Mouse (Mus musculus) spleen, adult 2 months (tissue): ENCODE measurements around the gene Agpat1. TPM values are rescaled to one million over a fixed set of nuclear protein-coding genes. Genes with fewer than 3 reads are reported as not detected.

Experiments
- DNase-seq, 2 experiments: peaks; one replicate each; pipeline versions ENCODE4 v3.0.0 to v3.0.0-alpha.2; 2012 to 2021; ENCODE audit warnings: low spot score in 2 of 2, low read depth in 1 of 2
- H3K27ac ChIP-seq: fragments of 200-500 bp; 2 replicates; pipeline ENCODE4 v1.5.1; 2012; ENCODE audit warnings: low read length, inconsistent platforms; ENCODE audit not compliant: insufficient read depth
- H3K27me3 ChIP-seq: fragments of 200-500 bp; 2 replicates; pipeline ENCODE4 v1.6.1; 2012; ENCODE audit warnings: mild to moderate bottlenecking, moderate library complexity, low read length, inconsistent platforms; ENCODE audit not compliant: control insufficient read depth, insufficient read depth
- H3K36me3 ChIP-seq: fragments of 200-500 bp; 2 replicates; pipeline ENCODE4 v1.6.1; 2012; ENCODE audit warnings: mild to moderate bottlenecking, low read length, inconsistent platforms; ENCODE audit not compliant: control insufficient read depth, insufficient read depth
- H3K4me1 ChIP-seq: fragments of 200-500 bp; 2 replicates; pipeline ENCODE4 v1.6.1; 2011; ENCODE audit warnings: inconsistent platforms; ENCODE audit not compliant: control insufficient read depth, insufficient read depth, insufficient read length
- H3K4me3 ChIP-seq: fragments of 200-500 bp; 2 replicates; pipeline ENCODE4 v1.5.1; 2011; ENCODE audit warnings: mild to moderate bottlenecking, inconsistent platforms; ENCODE audit not compliant: insufficient read depth, insufficient read length; ENCODE audit errors: extremely low read depth
- CTCF ChIP-seq: fragments of 200-500 bp; IDR thresholded peaks from 2 replicates; pipeline ENCODE4 v1.5.1; 2011; ENCODE audit warnings: mild to moderate bottlenecking, inconsistent platforms; ENCODE audit not compliant: insufficient read depth, insufficient read length, insufficient replicate concordance; ENCODE audit errors: extremely low read depth
- POLR2A ChIP-seq: fragments of 200-500 bp; IDR thresholded peaks from 2 replicates; pipeline ENCODE4 v1.6.1; 2011; ENCODE audit warnings: low read depth, low read length, inconsistent platforms
- WGBS: fragments of 180-500 bp; shearing (Covaris S2); methylation state at CpG from one replicate; pipeline ENCODE4 v1.1.7; 2018; 5-methylcytosine and 5-hydroxymethylcytosine counted together
- polyA plus RNA-seq: library from polyadenylated mRNA; depleted of rRNA; stranded (reverse); fragments of >200 nt; gene quantifications from 2 replicates; pipeline ENCODE4 v1.2.3, GENCODE M21; 2012

The Agpat1 gene
- polyA plus RNA-seq, 1 experiment = 156 TPM

GRCm38 (mm10) chr17:34655581-34655991, 51.5 kb downstream of the Agpat1 start:
- peaks cover 32% of the 10 kb centered on the region for H3K36me3 ChIP-seq
- H3K4me1 ChIP-seq = no peaks in the 10 kb centered on the region; the same call in 1 of the 2 replicates
- TF ChIP-seq POLR2A (no peak), CTCF (no peak)
- H3K27me3 ChIP-seq = peaks cover 3% of the 10 kb centered on the region; the same call in 1 of the 2 replicates
- WGBS = 87% methylated on average over 4 of the region's 4 CpGs
- no peak for DNase-seq
- no peak overlapping the region for H3K4me3 ChIP-seq
- H3K27ac ChIP-seq = no peak overlapping the region

GRCm38 (mm10) chr17:34656666-34657065, 52.6 kb downstream of the Agpat1 start:
- peaks cover 21% of the 10 kb centered on the region for H3K36me3 ChIP-seq
- WGBS = 68% methylated on average over 8 of the region's 8 CpGs
- H3K4me1 ChIP-seq = no peaks in the 10 kb centered on the region; the same call in 1 of the 2 replicates
- no peak for DNase-seq
- TF ChIP-seq POLR2A (no peak), CTCF (no peak)
- peaks cover 3% of the 10 kb centered on the region; the same call in 1 of the 2 replicates for H3K27me3 ChIP-seq
- H3K4me3 ChIP-seq = no peak overlapping the region
- no peak overlapping the region for H3K27ac ChIP-seq

GRCm38 (mm10) chr17:34657271-34657670, 53.2 kb downstream of the Agpat1 start:
- peaks cover 16% of the 10 kb centered on the region for H3K36me3 ChIP-seq
- H3K4me1 ChIP-seq = no peaks in the 10 kb centered on the region; the same call in 1 of the 2 replicates
- 13% methylated on average over 2 of the region's 2 CpGs for WGBS
- no peak for DNase-seq
- no peak overlapping the region for H3K27ac ChIP-seq
- no peak for TF ChIP-seq POLR2A
- TF ChIP-seq CTCF = no peak
- H3K27me3 ChIP-seq = peaks cover 3% of the 10 kb centered on the region; the same call in 1 of the 2 replicates
- no peak overlapping the region for H3K4me3 ChIP-seq

GRCm38 (mm10) chr17:34658145-34658544, 54.1 kb downstream of the Agpat1 start:
- WGBS = 38% methylated on average over 2 of the region's 2 CpGs
- H3K36me3 ChIP-seq = peaks cover 7% of the 10 kb centered on the region
- H3K4me1 ChIP-seq = no peaks in the 10 kb centered on the region; the same call in 1 of the 2 replicates
- peaks cover 3% of the 10 kb centered on the region; the same call in 1 of the 2 replicates for H3K27me3 ChIP-seq
- TF ChIP-seq CTCF = no peak
- TF ChIP-seq POLR2A = no peak
- H3K27ac ChIP-seq = no peak overlapping the region
- no peak overlapping the region for H3K4me3 ChIP-seq
- no peak for DNase-seq

GRCm38 (mm10) chr17:34658591-34658990, 54.5 kb downstream of the Agpat1 start:
- DNase-seq = no peak
- no peak for TF ChIP-seq CTCF
- no peak for TF ChIP-seq POLR2A
- 77% methylated on average over 3 of the region's 3 CpGs for WGBS
- H3K4me1 ChIP-seq = no peaks in the 10 kb centered on the region; the same call in 1 of the 2 replicates
- no peak overlapping the region for H3K27ac ChIP-seq
- H3K27me3 ChIP-seq = peaks cover 3% of the 10 kb centered on the region; the same call in 1 of the 2 replicates
- H3K36me3 ChIP-seq = peaks cover 6% of the 10 kb centered on the region
- no peak overlapping the region for H3K4me3 ChIP-seq

GRCm38 (mm10) chr17:34659181-34659896, 55.3 kb downstream of the Agpat1 start:
- DNase-seq = no peak
- Histone ChIP-seq H3K27ac (no peak overlapping the region), H3K4me1 (no peaks in the 10 kb centered on the region; the same call in 1 of the 2 replicates), H3K27me3 (peaks cover 3% of the 10 kb centered on the region; the same call in 1 of the 2 replicates), H3K4me3 (no peak overlapping the region), H3K36me3 (peaks cover 5% of the 10 kb centered on the region)
- TF ChIP-seq CTCF = no peak
- no peak for TF ChIP-seq POLR2A
- WGBS = 45% methylated on average over 12 of the region's 12 CpGs

- no peak overlapping the region for H3K4me3 ChIP-seq
- no peaks in the 10 kb centered on the region; the same call in 1 of the 2 replicates for H3K4me1 ChIP-seq
- H3K27ac ChIP-seq = no peak overlapping the region
- H3K27me3 ChIP-seq = peaks cover 3% of the 10 kb centered on the region; the same call in 1 of the 2 replicates
- peaks cover 2% of the 10 kb centered on the region for H3K36me3 ChIP-seq
- DNase-seq = no peak
- 56% methylated on average over 3 of the region's 3 CpGs for WGBS
- TF ChIP-seq CTCF = no peak
- TF ChIP-seq POLR2A = no peak
Observed at GRCm38 (mm10) chr17:34659897-34660214, 55.8 kb downstream of the Agpat1 start.
